Mouse (Mus musculus): ENCODE results near the gene Btbd2. TPM values are rescaled to one million over a fixed set of nuclear protein-coding genes. Genes with fewer than 3 reads are reported as not detected.

The Btbd2 gene
- polyA plus RNA-seq, 1 experiment, result 74.5 TPM

- DNase-seq (ENCODE audit: low read depth), result no peak
These were observed 31.0 kb upstream of the Btbd2 start for GRCm38 (mm10) chr10:80687850-80688249.

- DNase-seq (ENCODE audit: low read depth), result no peak
These were observed 29.7 kb upstream of the Btbd2 start for GRCm38 (mm10) chr10:80686617-80687016.

DNA sequence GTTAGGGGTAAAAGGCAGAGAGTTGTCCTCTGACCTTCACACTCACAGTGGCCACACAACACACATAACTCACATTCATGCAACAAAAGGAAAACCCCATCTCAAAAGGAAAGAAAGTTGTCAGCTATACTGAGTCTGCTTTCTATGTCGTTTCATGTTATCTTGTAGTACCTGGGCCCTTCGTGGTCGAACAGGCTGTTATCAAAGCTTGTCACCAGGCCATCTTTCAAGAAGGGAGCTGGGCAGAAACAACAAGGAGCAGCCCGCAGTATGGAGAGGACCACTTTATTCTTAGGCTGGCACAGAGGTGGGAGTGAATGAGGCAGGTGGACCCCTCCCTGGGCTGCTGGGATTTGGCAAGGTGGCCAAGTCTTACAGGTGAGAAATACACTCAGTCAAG, 28.1 kb upstream of the Btbd2 start:
- no peak for DNase-seq (ENCODE audit: low read depth)

DNA sequence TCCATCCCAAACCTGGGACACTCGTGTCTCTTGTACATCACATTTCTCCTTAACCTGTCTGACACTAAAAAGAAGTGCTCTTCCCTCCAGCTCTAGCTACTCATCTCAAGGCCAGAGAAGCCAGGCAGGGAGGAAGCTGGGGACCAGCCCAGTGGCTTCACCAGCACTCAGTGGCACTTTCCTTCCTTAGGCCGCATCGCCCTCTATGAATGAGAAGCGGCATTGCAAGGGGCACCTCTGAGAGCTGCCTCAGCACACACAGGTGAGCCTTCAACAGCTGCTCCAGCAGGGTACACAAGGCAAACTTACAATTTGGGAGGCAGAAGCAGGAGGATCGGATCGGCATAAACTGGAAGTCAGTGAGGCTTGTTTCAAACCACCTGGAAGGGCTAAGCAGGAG, 27.3 kb upstream of the Btbd2 start:
- no peak for DNase-seq (ENCODE audit: low read depth)

DNA sequence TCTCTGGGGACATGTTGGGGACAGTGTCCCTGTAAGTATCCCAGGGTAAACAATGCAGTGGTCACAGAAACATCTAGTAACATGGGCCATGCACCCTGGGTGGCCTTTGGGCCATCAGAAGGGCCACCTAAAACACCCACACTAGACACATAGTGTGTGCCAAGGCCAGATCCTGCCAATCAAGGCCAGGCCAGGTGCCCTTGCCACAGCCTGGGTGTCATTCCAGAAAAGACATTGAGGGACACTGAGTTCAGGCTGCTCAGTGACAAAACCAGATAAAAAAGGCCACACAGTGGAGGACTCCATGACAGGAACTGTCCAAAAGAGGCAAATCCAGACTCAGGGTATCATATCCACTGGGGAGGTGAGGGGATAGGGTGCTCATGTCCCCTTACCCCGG, 26.8 kb upstream of the Btbd2 start:
- DNase-seq (ENCODE audit: low read depth), result no peak

- no peak for DNase-seq (ENCODE audit: low read depth)
These were observed 25.1 kb upstream of the Btbd2 start for GRCm38 (mm10) chr10:80682003-80682402.

GRCm38 (mm10) chr10:80680260-80680696, 23.4 kb upstream of the Btbd2 start:
- DNase-seq (ENCODE audit: low read depth), result no peak

DNA sequence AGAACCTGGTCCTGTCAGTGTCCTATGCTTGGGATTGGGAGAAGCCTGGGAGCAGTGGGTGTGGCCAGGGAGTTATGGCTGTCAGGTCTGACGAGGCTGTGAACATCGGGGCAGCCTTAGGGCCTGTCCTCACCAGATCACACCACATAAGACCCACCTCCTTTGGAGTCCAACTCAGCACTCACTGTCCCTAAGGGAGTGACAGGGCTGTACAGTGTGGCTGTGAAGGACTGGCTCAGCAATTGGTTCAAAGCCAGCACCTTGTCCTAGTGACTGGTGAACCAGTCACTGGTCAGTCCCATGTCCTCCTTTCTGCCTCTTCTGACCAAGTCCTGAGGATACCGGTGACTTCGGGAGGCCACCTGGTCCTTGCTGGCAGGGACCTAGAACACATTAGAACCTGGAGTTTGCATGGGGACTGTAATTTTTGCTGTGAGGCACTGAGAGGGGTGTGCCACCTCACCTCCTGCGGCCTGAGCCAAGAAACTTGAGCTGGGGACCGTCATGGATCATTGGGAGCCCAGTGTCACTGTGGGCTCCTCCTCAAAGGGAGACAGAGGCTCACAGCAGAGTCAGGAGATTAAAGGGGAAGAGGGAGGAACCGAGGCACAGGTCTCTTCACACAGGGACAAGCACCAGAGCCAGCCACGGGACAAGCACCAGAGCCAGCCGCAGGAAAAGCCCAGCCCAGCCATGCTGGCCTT, 22.8 kb upstream of the Btbd2 start:
- DNase-seq (ENCODE audit: low read depth), result no peak

DNA sequence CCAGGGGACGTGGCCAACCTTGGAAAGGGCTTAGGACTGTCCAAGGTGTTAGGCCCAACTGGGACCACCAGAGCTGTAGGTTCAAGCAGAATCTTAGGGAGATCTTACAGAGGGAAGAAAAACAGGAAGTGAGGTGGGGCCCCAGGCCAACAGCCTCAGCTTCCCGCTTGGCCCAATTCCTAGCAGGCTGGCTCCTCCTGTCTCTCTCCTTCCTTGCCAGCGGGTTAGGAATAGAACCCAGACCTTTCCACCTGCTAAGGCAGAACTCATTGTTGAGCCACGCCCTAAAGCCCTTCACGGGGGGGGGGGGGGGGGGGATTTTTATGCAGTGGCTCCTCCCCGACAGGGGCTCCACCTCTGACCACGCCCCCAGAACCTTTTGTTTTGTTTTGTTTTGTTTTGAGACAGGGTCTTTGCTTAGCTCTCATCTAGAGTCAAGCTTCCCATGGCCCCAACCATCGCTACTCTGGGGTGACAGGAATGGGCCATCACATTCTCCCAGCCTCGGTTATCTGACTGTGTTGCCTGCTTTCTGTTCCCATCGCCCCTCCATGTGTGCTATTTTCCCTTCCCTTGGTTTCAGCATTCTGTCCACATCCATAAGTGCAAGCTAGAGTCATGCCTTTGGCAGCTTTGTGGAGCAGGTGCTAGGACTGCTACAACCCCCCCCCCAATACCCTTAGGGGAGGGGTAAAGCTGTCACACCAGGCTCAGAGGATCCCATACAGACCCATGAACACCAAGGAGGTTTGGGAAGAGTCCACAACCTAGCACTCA, 21.9 kb upstream of the Btbd2 start:
- DNase-seq (ENCODE audit: low read depth), result no peak

DNA sequence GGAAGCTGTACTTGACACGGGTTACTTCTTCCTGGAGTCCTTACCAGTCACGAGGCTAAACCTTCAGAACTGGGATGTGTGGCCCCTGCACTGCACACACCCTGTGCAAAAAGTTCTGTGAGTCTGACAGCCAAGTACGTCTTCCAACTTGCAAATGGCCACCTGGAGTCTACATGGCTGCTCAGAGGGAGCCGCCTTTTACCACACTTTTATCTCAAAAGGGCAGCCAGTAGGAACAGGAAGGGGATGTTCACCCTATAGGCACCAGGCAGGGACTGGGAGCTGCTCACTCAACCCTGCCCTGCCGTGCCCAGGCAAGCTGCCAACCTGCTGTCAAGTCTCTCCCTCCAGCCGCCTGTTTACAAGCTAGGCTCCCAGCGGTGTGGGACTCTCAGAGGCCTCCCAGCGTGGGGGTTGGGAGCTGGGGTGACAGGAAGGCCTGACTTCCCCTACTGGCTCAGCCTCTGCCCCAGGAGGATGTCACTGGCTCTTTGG, 21.1 kb upstream of the Btbd2 start, which contains the start of gene Mknk2:
TSS of gene Mknk2 (minus strand) at position 171 of the 495 bp plus-strand sequence.
- no peak for DNase-seq (ENCODE audit: low read depth)

DNA sequence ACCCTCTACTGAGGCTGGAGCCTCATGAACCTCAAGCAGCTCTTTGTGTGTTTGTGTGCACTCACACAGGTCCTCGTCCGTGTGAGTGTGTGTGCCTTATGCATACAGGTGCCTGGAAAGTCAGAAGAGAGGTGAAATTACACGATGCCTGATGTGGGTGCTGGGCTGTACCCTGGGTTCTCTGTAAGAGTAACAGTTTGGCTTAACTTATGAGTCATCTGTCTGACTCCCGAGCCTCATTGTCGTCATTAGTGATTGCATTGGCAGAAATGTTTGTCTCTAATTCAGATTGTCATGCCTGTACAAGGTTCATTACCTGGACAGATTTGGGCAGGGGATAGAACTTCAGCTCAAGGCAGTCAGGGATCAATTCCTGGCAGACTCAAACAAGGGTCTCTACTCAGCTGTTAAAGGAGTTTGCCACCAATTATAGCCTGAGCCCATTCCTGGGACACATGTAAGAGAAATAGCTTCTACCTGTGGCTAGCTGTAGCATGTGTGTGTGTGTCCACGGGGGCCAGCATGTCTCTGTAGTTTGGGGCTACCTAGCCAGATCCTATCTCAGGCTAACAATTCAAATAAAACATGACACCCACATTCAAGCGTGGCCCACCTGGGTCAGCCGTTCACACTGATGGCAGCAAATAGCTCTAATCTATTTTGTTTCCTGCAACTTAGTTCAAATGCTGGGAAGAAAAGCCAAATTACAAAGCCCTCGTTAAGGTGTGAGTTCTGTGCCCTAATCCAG, 20.4 kb upstream of the Btbd2 start:
- DNase-seq (ENCODE audit: low read depth), result no peak

DNA sequence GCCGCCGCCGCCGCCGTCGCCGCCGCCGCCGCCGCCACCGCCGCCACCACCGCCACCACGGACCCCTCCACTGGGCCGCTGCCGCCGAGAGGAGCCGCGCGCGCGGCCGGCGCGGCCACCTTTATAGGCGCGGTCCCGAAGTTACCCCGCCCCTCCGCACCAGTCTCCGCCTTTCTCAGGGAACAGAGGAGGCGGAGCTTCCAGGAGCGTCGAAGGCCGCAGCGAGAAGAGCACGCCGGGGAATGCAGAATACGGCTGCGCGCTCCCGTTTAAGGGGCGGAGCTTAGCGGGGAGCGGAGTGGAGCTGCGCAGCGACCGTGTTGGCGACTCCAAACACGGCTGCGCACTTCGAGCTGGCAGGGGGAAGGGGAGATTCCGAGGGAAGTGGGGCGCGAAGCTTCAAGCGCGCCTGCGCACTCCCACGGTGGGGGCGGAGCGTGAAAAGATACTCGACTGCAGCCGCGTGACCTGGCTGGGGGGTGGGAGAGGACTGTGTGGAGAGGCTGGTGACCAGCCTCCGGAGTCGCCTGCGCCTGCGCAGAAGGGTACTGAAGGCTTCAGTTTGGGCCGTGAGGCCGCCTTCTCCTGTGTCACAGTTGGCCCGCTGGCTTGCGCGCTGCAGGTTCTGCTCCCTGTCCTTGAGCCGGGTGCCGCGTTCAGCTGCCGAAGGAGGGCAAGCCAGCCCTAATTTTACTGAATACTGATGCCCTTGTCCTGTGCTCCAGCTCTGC, 19.5 kb upstream of the Btbd2 start:
- no peak for DNase-seq (ENCODE audit: low read depth)

- DNase-seq (ENCODE audit: low read depth), result no peak
These were observed 18.7 kb upstream of the Btbd2 start for GRCm38 (mm10) chr10:80675405-80676197.

DNA sequence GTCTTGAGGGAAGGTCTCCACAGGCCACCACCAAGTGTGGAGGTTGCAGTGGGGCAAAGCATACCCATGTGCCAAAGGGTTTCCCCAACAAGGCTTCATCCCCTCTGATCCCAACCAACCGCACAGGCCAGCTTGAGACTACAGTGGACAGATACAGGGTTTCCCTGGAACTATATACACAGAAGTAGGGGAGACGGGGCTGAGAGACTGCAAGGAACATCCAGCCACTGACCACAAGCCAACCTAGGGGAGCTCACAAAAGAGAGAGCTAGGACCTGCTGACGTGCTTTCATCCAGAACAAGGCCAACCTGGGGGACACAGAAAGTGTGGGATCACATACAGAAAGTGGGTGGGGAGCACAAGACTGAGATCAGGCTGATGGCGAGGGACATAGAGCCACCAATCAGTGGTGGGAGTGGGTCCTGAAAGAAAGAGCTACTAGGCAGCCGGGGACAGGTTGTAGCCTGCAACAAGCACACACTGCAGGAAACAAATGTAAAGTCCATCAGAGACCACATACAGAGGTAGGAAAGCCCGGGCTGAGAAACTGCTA, 18.1 kb upstream of the Btbd2 start:
- no peak for DNase-seq (ENCODE audit: low read depth)

- DNase-seq (ENCODE audit: low read depth), result no peak
These were observed 17.4 kb upstream of the Btbd2 start for GRCm38 (mm10) chr10:80674161-80674711.

DNA sequence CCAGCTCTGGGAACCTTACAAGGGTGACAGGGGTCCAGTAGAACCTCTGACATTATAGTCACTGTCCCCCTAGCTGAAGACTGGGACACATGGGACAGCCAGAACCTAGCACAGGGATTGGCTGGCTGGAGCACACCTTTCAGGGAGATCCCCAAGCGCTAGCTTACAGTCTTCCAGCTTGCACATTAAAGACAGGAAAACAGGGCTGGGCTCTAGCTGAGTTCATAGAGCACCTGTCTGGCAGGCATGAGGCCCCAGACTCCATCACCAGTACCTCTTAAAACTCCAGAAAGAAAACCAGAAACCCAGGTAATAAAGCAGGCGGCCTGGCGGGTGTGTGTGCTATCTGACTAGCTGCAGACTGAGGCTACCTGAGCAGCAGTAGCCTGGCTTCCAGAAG, 16.8 kb upstream of the Btbd2 start:
- DNase-seq (ENCODE audit: low read depth), result no peak

DNA sequence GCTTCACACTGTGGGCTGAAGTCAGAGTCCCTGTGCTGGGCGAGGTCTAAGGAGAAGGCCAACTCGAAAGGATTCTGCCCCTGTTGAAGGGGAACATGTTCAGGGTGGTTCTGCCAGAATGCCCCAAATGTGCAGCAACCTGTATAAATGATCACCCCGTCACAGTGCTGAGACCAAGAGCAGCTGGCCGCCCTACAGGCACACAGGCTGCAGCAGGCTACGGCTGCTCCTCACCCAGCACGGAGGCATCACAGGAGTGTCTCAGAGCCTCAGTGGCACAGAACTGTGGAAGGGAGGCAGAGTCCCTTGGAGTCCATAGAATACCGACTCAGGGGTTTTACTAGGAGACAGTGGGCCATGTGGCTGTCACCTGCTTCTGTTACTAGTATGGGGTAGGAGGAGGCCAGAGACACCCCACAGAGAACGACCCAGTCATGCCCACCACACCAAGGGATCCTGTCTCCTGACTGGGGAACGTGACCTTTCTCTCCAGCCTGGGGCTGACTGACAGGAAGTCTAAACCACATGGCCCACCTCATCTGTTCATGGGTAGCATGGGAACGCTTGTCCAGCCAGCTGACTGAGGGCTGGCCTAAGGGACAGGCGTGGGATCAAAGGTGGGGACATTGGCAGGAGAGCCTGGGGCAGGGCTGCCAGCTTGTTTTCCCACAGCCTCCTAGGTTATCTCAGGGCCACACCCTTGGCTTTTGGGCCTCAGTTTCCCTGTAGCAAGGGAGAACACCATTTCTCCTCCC, 15.2 kb upstream of the Btbd2 start:
- no peak for DNase-seq (ENCODE audit: low read depth)

- no peak for DNase-seq (ENCODE audit: low read depth)
These were observed 14.4 kb upstream of the Btbd2 start for GRCm38 (mm10) chr10:80671251-80671650.

DNA sequence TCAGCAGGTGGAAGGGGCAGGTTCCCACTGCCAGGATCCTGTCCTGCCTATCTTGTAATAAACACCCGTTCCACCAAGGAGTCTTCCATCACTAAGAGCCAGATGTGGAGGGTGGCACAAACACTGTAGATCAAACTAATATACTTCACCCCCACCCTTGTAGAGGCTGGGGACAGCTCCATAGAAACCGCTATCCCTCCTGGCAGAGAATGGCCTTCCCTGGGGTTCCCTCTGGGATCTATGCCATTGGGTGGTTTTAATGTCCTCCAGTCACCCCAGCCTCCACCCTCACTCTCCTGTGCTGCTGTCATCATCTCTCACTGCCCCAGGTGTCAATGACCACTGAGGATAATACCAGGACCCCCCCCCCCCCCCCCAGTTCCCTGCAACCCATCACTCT, 13.7 kb upstream of the Btbd2 start:
- no peak for DNase-seq (ENCODE audit: low read depth)

Data from gonadal fat pad, adult 2 months (tissue).